Mouse (Mus musculus) olfactory bulb, adult 2 months (tissue): ENCODE measurements at regions not wholly inside any gene's neighbourhood (a gene's known extent, or its start where the extent isn't known, plus 50 kb on each side); places are given as distances from the start of the nearest gene placed in this dataset.

Experiments used
- CTCF ChIP-seq: fragments of 200-500 bp; IDR thresholded peaks from 2 replicates; pipeline ENCODE4 v1.5.1; 2012; ENCODE audit warnings: low read depth, mild to moderate bottlenecking, low read length, moderate library complexity; ENCODE audit not compliant: insufficient read depth
- POLR2A ChIP-seq: fragments of 200-500 bp; IDR thresholded peaks from 2 replicates; pipeline ENCODE4 v1.6.1; 2012; ENCODE audit warnings: mild to moderate bottlenecking, low read depth, low read length, moderate library complexity; ENCODE audit not compliant: insufficient read depth

GRCm38 (mm10) chr1:174988590-174988989 is 67.0 kb upstream of the Grem2 start:
- TF ChIP-seq POLR2A (no peak), CTCF (no peak)
